Mouse (Mus musculus): Measurements from ENCODE around the gene Ppp2r5c. TPM values are rescaled to one million over a fixed set of nuclear protein-coding genes. Genes with fewer than 3 reads are reported as not detected.
A peak's percentile ranks its signal among the peaks of the same experiment; 100 is the strongest.

Gene Ppp2r5c
- total and polyA plus RNA-seq, 2 experiments from 2014 or later: 104 to 118 TPM

DNA sequence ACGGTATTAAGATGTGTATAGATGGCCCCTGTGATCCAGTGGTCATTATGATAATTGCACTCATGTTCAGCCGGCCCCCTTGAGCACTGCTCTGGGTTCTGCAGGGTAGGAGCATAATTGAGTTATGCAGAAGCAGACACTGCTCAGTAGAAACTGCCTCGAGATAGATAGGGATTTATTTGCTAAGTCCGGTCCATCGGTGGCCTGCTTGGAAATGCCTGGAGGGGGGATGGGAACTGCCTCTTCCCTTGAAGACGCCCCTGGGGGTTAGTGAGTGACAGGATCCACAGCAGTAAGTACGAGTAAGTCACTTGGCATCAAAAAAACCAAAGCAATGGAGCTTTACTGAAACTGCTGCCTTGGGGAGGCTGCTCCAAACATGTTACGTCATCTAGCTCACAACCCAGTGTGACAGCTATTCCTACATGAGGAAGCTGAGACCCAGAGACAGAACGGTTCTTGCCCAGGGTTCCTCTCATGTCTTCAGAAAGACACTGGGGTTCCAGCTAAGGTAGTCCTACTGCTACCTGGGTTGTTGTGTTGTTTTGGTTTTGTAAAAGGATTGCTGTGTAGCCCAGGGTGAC lies 60.9 kb downstream of the Ppp2r5c start:
- 50% methylated on average over 9 of the region's 9 CpGs for WGBS
- TF ChIP-seq CTCF (IDR thresholded peaks at IDR 0.05; ENCODE audit: low read depth) (no peak), EP300 (IDR thresholded peaks at IDR 0.05; ENCODE audit: low read depth) (no peak)
- ATAC-seq (ENCODE audit: insufficient read depth, low read depth) (no peak), DNase-seq (ENCODE audit: low spot score) (no peak)
- Histone ChIP-seq H3K4me3 (ENCODE audit: low read depth, low read length) (no peak overlapping the region), H3K9ac (replicated peaks; ENCODE audit: low read depth, low read length) (no peak overlapping the region), H3K4me1 (ENCODE audit: control insufficient read depth, insufficient read depth) (peaks cover 48% of the 10 kb centered on the region), H3K27ac (ENCODE audit: low read depth) (no peak overlapping the region), H3K9me3 (replicated peaks; ENCODE audit: control insufficient read depth, low read length) (no peaks in the 10 kb centered on the region), H3K36me3 (replicated peaks; ENCODE audit: control insufficient read depth, insufficient read depth, low read length) (no peaks in the 10 kb centered on the region), H3K27me3 (ENCODE audit: control insufficient read depth, insufficient read depth, low read length) (no peaks in the 10 kb centered on the region), H3K4me2 (ENCODE audit: low read depth, low read length) (no peak overlapping the region)

DNA sequence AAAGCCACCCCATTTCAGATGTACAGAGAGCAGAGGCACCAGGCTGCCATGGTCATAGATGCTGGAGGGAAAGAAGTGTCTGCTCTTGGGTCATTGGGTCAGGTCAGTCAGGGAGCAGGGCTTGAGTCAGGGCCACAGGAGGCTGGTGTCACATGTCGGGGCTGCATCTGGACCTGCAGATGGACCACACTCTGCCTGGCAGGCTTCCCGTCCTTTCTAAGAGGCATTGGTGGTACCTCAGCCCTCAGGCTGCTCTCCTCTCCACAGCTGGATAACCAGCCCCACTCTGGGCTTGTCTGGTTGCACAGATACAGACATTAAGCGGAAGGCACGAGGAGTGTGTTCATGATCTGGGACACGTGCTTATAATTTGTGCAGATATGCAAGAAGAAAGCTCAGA lies 61.8 kb downstream of the Ppp2r5c start:
- Histone ChIP-seq H3K36me3 (replicated peaks; ENCODE audit: control insufficient read depth, insufficient read depth, low read length) (no peaks in the 10 kb centered on the region), H3K27me3 (ENCODE audit: control insufficient read depth, insufficient read depth, low read length) (no peaks in the 10 kb centered on the region), H3K9ac (replicated peaks; ENCODE audit: low read depth, low read length) (no peak overlapping the region), H3K9me3 (replicated peaks; ENCODE audit: control insufficient read depth, low read length) (no peaks in the 10 kb centered on the region), H3K4me3 (ENCODE audit: low read depth, low read length) (no peak overlapping the region), H3K4me1 (ENCODE audit: control insufficient read depth, insufficient read depth) (peaks cover 40% of the 10 kb centered on the region), H3K4me2 (ENCODE audit: low read depth, low read length) (no peak overlapping the region), H3K27ac (ENCODE audit: low read depth) (no peak overlapping the region)
- no peak for ATAC-seq (ENCODE audit: insufficient read depth, low read depth)
- TF ChIP-seq CTCF (IDR thresholded peaks at IDR 0.05; ENCODE audit: low read depth): no peak
- no peak for DNase-seq (ENCODE audit: low spot score)
- 72% methylated on average over 5 of the region's 5 CpGs for WGBS

- Histone ChIP-seq H3K36me3 (replicated peaks; ENCODE audit: control insufficient read depth, insufficient read depth, low read length) (0 out of 2 replicates have a peak, but pooled peaks cover 5% of the 10 kb centered on the region), H3K4me1 (ENCODE audit: control insufficient read depth, insufficient read depth) (peaks cover 30% of the 10 kb centered on the region), H3K27ac (ENCODE audit: low read depth) (peak overlapping the region; percentile 70), H3K4me3 (ENCODE audit: low read depth, low read length) (no peak overlapping the region), H3K9me3 (replicated peaks; ENCODE audit: control insufficient read depth, low read length) (no peaks in the 10 kb centered on the region), H3K27me3 (ENCODE audit: control insufficient read depth, insufficient read depth, low read length) (no peaks in the 10 kb centered on the region), H3K9ac (replicated peaks; ENCODE audit: low read depth, low read length) (no peak overlapping the region), H3K4me2 (ENCODE audit: low read depth, low read length) (0 out of 2 replicates have a peak overlapping the region, but pooled peaks have one; percentile 3)
- TF ChIP-seq EP300 (IDR thresholded peaks at IDR 0.05; ENCODE audit: low read depth) (no peak), CTCF (IDR thresholded peaks at IDR 0.05; ENCODE audit: low read depth) (no peak)
- ATAC-seq (ENCODE audit: insufficient read depth, low read depth): no peak
- WGBS: 46% methylated on average over 9 of the region's 9 CpGs
- DNase-seq (ENCODE audit: low spot score): no peak
Observed at GRCm38 (mm10) chr12:110510171-110510871, 63.4 kb downstream of the Ppp2r5c start.

DNA sequence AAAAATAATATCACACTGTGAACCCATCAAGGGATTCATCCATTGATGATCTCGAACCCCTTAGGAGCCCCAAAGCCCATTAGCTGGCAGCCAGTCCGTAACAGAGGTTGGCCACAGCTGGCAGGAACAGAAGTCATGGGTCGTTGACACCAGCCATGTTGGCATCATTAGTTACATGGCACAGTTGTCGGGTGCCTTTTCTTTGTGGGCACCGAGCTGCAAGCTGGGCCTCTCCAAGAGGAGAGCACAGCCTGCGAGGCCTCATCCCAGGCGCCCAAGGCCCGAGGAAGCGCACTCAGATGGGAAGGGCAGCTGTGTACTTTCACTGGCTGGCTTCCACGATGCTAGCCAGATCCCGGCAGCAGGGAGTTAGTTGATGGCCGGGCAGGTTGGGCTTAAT lies 64.3 kb downstream of the Ppp2r5c start:
- H3K27me3 ChIP-seq (ENCODE audit: control insufficient read depth, insufficient read depth, low read length): no peaks in the 10 kb centered on the region
- peaks cover 29% of the 10 kb centered on the region for H3K4me1 ChIP-seq (ENCODE audit: control insufficient read depth, insufficient read depth)
- H3K27ac ChIP-seq (ENCODE audit: low read depth): peak overlapping the region; percentile 70; the same call in 1 of the 2 replicates
- DNase-seq (ENCODE audit: low spot score): no peak
- no peaks in the 10 kb centered on the region for H3K9me3 ChIP-seq (replicated peaks; ENCODE audit: control insufficient read depth, low read length)
- H3K4me2 ChIP-seq (ENCODE audit: low read depth, low read length): no peak overlapping the region
- no peak for TF ChIP-seq EP300 (IDR thresholded peaks at IDR 0.05; ENCODE audit: low read depth)
- no peak for TF ChIP-seq CTCF (IDR thresholded peaks at IDR 0.05; ENCODE audit: low read depth)
- no peak overlapping the region for H3K4me3 ChIP-seq (ENCODE audit: low read depth, low read length)
- WGBS: 62% methylated on average over 12 of the region's 12 CpGs
- 0 out of 2 replicates have a peak, but pooled peaks cover 5% of the 10 kb centered on the region for H3K36me3 ChIP-seq (replicated peaks; ENCODE audit: control insufficient read depth, insufficient read depth, low read length)
- H3K9ac ChIP-seq (replicated peaks; ENCODE audit: low read depth, low read length): no peak overlapping the region
- no peak for ATAC-seq (ENCODE audit: insufficient read depth, low read depth)

- Histone ChIP-seq H3K4me3 (ENCODE audit: low read depth, low read length) (no peak overlapping the region), H3K27ac (ENCODE audit: low read depth) (no peak overlapping the region), H3K36me3 (replicated peaks; ENCODE audit: control insufficient read depth, insufficient read depth, low read length) (peaks cover 8% of the 10 kb centered on the region; the same call in 1 of the 2 replicates), H3K27me3 (ENCODE audit: control insufficient read depth, insufficient read depth, low read length) (no peaks in the 10 kb centered on the region), H3K4me1 (ENCODE audit: control insufficient read depth, insufficient read depth) (peaks cover 28% of the 10 kb centered on the region), H3K9me3 (replicated peaks; ENCODE audit: control insufficient read depth, low read length) (no peaks in the 10 kb centered on the region), H3K9ac (replicated peaks; ENCODE audit: low read depth, low read length) (no peak overlapping the region), H3K4me2 (ENCODE audit: low read depth, low read length) (no peak overlapping the region)
- WGBS: 62% methylated on average over 9 of the region's 9 CpGs
- TF ChIP-seq CTCF (IDR thresholded peaks at IDR 0.05; ENCODE audit: low read depth): peak; percentile 17; the same call in 1 of the 2 replicates
- TF ChIP-seq EP300 (IDR thresholded peaks at IDR 0.05; ENCODE audit: low read depth): no peak
- no peak for ATAC-seq (ENCODE audit: insufficient read depth, low read depth)
- DNase-seq (ENCODE audit: low spot score): peak; percentile 38
Observed at GRCm38 (mm10) chr12:110511856-110512433, 65.0 kb downstream of the Ppp2r5c start.

Data from heart, postnatal 0 days (tissue).